Mouse (Mus musculus) MEL (cell line): Measurements from ENCODE around the gene Atp1a2.

Experiments
- CTCF ChIP-seq, 3 experiments: IDR thresholded peaks in 2 of 3; conservative IDR thresholded peaks in 1 of 3; 2 replicates each; pipeline ENCODE4 v1.5.1; 2011 to 2012; ENCODE audit warnings: low read length in 3 of 3, low read depth in 2 of 3, mild to moderate bottlenecking in 2 of 3, improper control_type of control experiment in 1 of 3, inconsistent platforms in 1 of 3, mixed read lengths in 1 of 3, moderate library complexity in 1 of 3; ENCODE audit not compliant: control insufficient read depth in 1 of 3, insufficient read depth in 1 of 3, poor library complexity in 1 of 3, severe bottlenecking in 1 of 3
- E2F4 ChIP-seq: IDR thresholded peaks from 2 replicates; pipeline ENCODE4 v1.6.1; 2011; ENCODE audit warnings: low read depth, low read length, improper control_type of control experiment, borderline replicate concordance
- EP300 ChIP-seq, 2 experiments: IDR thresholded peaks; 2 replicates each; pipeline ENCODE4 v1.6.1; 2011; ENCODE audit warnings: improper control_type of control experiment in 2 of 2, low read length in 2 of 2, low read depth in 1 of 2, mild to moderate bottlenecking in 1 of 2
- MAZ ChIP-seq: IDR thresholded peaks from 2 replicates; pipeline ENCODE4 v1.6.1; 2012; ENCODE audit warnings: low read depth, mild to moderate bottlenecking, inconsistent platforms, low read length, improper control_type of control experiment
- MYC ChIP-seq: IDR thresholded peaks from 2 replicates; pipeline ENCODE4 v1.6.1; 2011; ENCODE audit warnings: low read depth, mild to moderate bottlenecking, low read length, improper control_type of control experiment, moderate library complexity
- POLR2A ChIP-seq, 2 experiments: IDR thresholded peaks; 2 replicates each; pipeline ENCODE4 v1.6.1; 2011 to 2012; ENCODE audit warnings: low read length in 2 of 2, mild to moderate bottlenecking in 2 of 2, control low read depth in 1 of 2, improper control_type of control experiment in 1 of 2, low read depth in 1 of 2, moderate library complexity in 1 of 2; ENCODE audit not compliant: control insufficient read depth in 1 of 2, insufficient read depth in 1 of 2, poor library complexity in 1 of 2
- SIN3A ChIP-seq: IDR thresholded peaks from 2 replicates; pipeline ENCODE4 v1.6.1; 2012; ENCODE audit warnings: low read length, improper control_type of control experiment, inconsistent platforms
- TBP ChIP-seq: IDR thresholded peaks from 2 replicates; pipeline ENCODE4 v1.8.0; 2011; ENCODE audit warnings: low read depth, low read length, improper control_type of control experiment
- TCF12 ChIP-seq: IDR thresholded peaks from 2 replicates; pipeline ENCODE4 v1.6.1; 2014; ENCODE audit warnings: low read depth, mild to moderate bottlenecking, inconsistent platforms, low read length, improper control_type of control experiment, moderate library complexity
- USF1 ChIP-seq: IDR thresholded peaks from 2 replicates; pipeline ENCODE4 v1.6.1; 2014; ENCODE audit warnings: low read depth, mild to moderate bottlenecking, inconsistent platforms, low read length, improper control_type of control experiment, moderate library complexity
- ZMIZ1 ChIP-seq: IDR thresholded peaks from 2 replicates; pipeline ENCODE4 v1.6.1; 2012; ENCODE audit warnings: low read depth, mild to moderate bottlenecking, inconsistent platforms, low read length, improper control_type of control experiment, moderate library complexity

DNA sequence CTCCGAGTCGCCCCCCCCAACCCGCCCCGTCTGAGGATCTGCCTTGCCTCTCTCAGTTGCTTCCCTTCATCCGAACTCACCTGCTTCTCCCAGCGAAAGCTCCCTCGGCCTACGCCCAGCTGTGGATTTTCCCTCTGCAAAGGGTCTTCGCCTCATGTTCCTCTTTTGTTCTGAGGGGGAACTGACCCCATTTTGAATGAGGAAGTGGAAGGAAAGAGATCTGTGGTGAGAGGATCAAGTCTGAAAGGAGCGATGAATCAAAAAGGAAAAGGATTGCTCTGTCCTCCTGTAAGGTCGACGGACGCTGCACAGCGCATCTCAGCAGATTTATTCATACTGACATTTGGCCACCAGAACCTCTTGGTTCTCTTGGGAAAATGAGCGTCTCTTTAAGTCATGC is 37.9 kb upstream of the Atp1a2 start:
- TF ChIP-seq TBP (no peak), POLR2A (IDR thresholded peaks at IDR 0.05; ENCODE audit: control insufficient read depth in 1 of 2, insufficient read depth in 1 of 2, low read depth in 1 of 2, low read length in 2 of 2, poor library complexity in 1 of 2) (no peak), MAZ (no peak), MYC (no peak), SIN3A (no peak), E2F4 (no peak), CTCF (IDR thresholded peaks at IDR 0.05 in 2 of 3, conservative IDR thresholded peaks at IDR 0.05 in 1 of 3; ENCODE audit: control insufficient read depth in 1 of 3, insufficient read depth in 1 of 3, low read depth in 2 of 3, low read length in 3 of 3, poor library complexity in 1 of 3, severe bottlenecking in 1 of 3) (no peak), TCF12 (no peak), ZMIZ1 (no peak), EP300 (IDR thresholded peaks at IDR 0.05; ENCODE audit: low read depth in 1 of 2, low read length in 2 of 2) (no peak), USF1 (no peak)
